Mouse (Mus musculus): ENCODE measurements around the gene Cyp2r1.
"Not testable (repeated sequence)": the region's sequence is repeated elsewhere in the genome, so short reads cannot be mapped to it uniquely, and the experiment has no call there.

Cyp2r1 gene

DNA sequence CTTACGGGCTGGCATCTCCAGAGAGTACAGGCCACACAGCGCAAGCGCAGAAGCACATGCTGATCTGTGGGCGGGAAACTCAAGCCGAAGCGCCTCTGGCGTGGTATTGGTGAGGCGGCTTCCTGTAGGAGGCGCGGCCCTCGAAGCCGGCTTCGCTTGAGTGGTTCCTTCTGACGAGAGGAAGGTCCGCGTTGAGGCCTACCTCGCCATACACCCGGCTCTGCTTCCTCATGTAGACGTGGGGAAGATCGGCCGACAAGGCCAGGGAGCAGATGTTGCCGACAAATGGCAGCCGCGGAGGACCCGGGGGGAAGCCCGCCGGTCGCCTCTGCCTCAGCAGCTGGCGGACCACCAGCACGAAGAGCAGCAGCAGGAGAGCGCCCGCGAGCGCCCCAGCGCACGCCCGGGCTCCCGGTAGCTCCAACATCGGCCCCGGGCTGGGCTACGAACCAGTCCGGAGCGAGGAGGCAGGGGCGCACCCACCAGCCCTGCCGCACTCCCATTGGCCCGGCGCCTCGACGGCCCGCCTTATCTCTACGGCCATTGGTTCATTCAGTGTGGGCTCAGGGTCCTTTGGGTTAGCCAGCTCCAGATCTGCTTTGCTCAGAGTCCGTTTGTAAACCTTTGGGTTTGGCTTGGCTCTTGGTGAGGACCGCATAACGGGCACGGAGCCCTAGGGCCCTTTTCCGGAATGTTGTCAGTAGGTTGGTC is at the start of gene Cyp2r1:
Cyp2r1 (minus strand) TSS at position 442 of the 711 bp plus-strand sequence.
- peak; percentile 86 to 93 for DNase-seq (ENCODE audit: low spot score in 2 of 2)

DNA sequence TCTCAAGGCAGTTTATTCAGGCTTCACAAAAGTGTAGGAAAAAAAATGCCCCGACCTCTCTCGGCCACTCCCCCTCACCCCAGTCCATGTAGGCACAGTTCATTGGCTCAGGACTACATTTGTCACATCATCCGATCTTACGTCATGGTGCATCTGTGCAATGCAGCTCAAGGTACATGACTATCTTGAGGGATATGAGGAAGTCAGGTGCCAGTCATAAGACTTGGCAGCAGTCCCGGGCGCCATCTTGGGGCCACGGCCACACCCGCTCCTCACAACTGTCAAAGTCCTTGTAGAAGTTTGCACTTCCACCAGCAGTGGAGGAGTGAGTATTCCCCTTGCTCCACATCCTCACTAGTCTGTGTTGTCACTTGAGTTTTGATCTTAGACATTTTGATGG is 31.6 kb upstream of the Cyp2r1 start:
- DNase-seq (ENCODE audit: low spot score in 2 of 2), result not testable (repeated sequence)

DNA sequence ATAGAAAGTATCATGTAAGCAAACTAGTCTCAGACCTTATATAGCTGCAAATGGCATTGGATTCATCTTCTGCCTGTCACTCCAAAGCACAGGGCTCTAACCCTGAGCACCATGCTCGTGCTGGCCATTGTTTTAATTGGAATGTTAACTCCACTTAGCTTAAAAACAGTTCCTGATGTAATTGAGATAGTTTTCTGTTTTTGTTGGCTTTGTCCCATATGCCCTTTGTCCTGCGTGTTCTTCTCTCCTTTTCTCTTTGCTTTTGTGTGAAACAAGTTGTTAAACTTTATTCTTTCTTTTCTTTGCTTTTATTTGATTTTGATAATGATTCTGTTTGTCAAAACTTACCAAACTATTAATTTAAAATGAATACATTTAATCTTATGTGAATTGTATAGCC is 19.7 kb upstream of the Cyp2r1 start:
- DNase-seq (ENCODE audit: low spot score in 2 of 2), result no peak

DNA sequence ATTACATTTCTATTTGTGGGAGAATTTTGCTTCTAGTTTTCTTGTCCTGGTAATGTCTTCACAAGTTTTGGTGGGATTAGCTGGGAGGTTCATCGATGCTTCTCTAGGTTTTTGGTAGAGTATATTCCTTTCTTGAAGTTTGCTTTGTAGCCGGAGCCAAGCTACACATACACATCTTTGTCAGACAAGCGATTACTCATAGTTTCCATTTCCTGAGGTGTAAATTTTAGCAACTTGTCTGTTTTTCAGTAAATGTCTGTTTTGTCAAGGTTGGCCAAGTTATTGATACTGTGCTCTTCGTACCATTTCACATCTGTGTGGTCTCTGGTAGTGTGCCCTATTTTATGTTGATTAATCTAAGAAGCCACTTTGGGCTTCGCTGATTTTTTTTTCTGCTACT is 18.4 kb upstream of the Cyp2r1 start:
- DNase-seq (ENCODE audit: low spot score in 2 of 2), result no peak

DNA sequence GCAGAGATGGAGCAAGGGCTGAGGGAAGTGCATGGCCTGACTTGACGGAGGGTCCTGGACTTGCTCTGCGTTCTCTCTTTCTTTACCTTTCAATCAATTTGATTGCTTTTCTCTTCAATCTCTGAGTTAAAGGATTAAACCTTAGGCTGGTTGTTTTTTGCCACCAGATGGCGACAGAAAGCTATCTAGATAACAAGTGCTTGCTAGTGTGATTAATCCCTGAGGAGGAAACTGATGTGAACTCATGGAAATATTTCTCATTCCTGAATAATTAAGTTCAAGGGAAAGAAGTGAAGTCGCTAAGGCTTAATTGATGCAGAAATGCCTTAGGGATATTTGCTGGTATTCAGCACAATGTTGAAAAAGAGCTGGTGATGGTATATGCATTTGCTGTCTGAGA is 17.7 kb upstream of the Cyp2r1 start:
- peak; percentile 29 to 41 for DNase-seq (ENCODE audit: low spot score in 2 of 2)

DNA sequence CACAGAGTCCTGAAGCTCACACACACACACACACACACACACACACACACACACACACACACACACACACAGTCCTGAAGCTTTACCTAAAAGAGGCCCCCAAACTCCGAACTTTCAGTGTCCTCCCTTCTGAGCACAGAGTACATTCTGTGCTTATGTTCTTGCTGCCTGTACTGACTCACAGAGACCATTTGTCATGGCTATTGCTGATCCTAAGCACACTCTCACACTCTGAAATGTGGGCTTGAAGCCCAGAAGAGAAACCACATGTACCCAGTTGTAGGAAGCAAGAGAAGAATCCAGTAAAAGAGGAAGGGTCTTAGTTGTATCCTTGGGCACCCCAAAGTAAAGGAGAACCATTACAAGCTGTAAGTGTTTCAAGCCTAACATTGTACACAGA is 14.9 kb upstream of the Cyp2r1 start:
- DNase-seq (ENCODE audit: low spot score in 2 of 2), result no peak

DNA sequence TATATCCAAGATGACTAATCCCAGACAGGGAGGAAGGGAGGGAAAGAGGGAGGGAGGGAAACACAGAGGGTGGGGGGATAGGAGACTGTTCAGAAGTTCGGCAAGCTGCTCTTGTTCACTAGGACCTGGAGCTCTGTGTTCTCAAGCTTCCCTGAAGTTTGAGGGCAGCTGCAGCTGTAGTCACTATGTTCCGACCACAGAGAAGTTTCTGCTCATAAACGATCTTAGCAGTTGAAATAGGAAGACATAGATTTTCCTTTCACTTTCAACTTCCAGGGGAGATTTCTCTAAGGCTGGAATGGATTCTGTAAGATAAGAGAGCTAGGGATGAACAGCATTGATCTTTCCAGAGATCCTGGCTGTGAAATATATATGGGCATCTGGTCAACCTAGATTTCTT is 14.2 kb upstream of the Cyp2r1 start:
- DNase-seq (ENCODE audit: low spot score in 2 of 2), result no peak

DNA sequence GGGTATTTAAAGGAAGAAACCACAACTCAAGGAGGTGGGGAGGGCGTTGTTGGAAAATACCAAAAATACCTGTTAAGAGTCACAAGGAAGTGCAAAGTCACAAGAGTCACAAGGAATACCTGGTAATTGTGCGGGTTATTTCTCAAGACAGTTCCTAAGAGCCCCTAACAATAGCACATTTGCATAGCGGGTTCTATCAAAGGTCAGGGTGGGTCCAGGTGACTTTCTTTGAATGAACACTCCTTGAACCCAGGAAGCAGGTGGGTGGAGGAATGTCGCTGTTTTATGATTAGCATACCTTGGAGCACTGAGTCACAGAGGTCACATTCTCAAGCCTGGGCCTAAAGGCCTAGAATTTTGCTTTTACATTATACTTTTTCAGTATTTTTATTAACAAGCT is 11.1 kb upstream of the Cyp2r1 start:
- not testable (repeated sequence) for DNase-seq (ENCODE audit: low spot score in 2 of 2)

DNA sequence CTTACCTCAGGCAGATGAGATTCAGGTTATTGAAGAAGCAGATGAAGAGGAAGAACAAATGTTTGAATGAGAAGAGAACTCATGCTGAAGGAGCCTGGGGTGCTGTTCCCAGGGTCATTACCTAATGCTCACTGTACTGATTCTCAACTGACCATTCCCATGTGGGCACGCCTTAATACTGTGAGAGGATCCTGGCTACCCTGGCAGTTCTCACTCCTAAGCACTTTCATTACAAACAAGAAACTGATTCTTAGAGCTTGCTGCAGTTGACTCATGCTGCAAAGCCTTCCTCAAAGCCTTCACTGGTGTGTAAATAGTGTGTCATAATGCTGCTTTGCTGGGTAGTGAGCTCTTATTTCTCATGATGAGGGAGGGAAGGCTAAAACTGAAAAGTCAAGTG is 26.6 kb downstream of the Cyp2r1 start:
- DNase-seq (ENCODE audit: low spot score in 2 of 2), result no peak

DNA sequence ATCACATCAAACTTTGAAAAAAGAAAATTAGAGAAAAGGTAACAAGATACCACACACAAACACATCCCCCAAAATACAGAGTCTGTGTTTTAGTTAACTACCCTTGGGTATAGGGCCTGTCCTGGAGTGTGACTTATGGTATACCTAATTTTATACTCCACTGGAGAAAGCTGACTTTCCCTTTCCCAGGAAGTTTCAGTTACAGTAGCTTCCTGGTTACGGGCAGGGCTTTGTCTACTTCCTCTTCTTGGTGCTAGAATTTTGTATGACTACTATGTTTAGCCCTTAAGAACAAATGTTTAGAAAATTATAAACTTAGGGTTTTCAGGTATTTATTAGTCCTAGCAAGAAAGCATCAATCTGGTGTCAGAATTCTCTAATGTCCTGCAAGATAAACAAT is 36.5 kb downstream of the Cyp2r1 start:
- DNase-seq (ENCODE audit: low spot score in 2 of 2), result no peak

DNA sequence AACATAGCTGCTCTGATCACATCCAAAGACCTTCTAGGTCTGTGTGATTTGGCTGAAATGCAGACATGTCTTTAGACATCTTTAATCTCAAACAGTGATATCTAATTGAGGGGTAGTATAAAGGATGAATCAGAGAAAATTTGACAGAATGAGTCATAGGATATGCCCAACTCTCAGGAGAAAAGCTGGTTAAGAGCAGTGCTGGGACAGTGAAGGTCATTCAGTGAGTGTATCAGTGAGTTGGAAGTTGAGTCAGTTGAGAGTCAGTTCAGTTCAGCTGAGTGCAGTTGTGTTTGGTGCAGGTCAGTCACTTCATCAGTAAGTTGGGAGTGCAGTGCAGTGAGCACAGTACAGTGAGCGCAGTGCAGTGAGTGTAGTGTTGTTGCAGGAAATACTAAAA is 42.6 kb downstream of the Cyp2r1 start:
- no peak for DNase-seq (ENCODE audit: low spot score in 2 of 2)

DNA sequence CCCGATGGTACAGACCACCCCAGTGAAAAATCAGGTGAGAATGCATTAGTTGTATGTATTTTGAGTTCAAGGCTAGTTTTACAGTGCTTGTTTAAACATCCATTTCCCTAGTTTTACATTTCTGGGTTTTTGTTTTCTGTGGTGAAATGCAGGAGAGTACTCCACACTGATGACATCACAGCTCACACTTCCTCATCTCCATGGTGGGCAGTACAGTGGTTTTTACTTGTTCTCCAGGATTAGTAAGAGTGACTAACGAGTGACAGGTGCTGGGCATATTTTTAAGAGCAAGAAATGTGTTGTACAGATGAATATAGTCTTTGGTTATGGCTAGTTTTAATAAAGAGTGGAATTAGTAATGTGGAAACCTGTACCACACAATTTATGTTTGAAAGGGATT is 53.9 kb downstream of the Cyp2r1 start:
- no peak for DNase-seq (ENCODE audit: low spot score in 2 of 2)
